Mouse (Mus musculus): ENCODE results near the gene Btg1-ps2.
A peak's percentile ranks its signal among the peaks of the same experiment; 100 is the strongest.
"Not testable (repeated sequence)": the region's sequence is repeated elsewhere in the genome, so short reads cannot be mapped to it uniquely, and the experiment has no call there.

Btg1-ps2 gene

GRCm38 (mm10) chrX:38043014-38043413 is at the start of gene Btg1-ps2:
Gene Btg1-ps2 (minus strand): TSS chrX:38043114.
- not testable (repeated sequence) for DNase-seq (ENCODE audit: low read depth, low spot score)

- no peak for DNase-seq (ENCODE audit: low read depth, low spot score)
Observed at GRCm38 (mm10) chrX:38085041-38085440, 42.1 kb upstream of the Btg1-ps2 start, which contains the start of gene Rhox11. Gene Rhox11 (minus strand): TSS chrX:38085141.

- peak; percentile 31 for DNase-seq (ENCODE audit: low read depth, low spot score)
Observed at GRCm38 (mm10) chrX:38084226-38084625, 41.3 kb upstream of the Btg1-ps2 start.

- no peak for DNase-seq (ENCODE audit: low read depth, low spot score)
Observed at GRCm38 (mm10) chrX:38066175-38066574, 23.3 kb upstream of the Btg1-ps2 start, which contains the start of gene Rhox10. Gene Rhox10 (plus strand): TSS chrX:38066475.

DNA sequence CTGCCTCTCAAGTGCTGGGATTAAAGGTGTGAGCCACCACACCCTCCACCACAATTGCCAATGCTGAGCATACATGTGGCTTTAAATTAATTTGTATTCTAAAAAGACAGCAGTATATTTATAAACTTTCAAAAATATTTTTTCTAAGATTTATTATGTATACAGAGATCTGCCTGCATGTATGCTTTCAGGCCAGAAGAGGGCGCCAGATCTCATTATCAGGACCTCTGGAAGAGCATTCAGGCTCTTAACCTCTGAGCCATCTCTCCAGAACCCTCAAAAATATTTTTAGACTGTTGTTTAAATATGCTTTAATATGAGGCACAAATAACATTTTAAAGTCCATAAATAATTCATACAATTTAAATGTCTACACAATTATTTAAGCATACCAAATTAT is 18.6 kb upstream of the Btg1-ps2 start:
- peak; percentile 15 for DNase-seq (ENCODE audit: low read depth, low spot score)

DNA sequence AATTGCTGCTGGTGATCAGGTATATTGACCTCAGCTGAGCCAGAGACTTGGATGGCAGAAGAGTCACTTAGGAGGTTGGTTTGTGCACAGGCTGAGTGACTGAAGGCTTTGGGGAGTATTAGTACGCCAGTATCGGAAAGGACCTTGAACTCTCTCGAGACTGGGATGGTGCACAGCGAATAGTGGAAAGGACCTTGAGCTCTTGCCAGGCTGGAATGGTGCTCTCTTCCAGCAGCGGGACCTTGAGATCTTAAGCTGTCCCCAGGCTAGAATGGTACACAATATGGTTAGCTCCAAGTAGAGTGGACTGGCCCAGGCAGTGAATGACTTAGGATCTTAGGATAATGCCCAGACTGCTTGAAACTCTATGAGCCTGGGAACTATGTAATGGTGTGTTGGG is 3.2 kb downstream of the Btg1-ps2 start:
- DNase-seq (ENCODE audit: low read depth, low spot score), result no peak

- no peak for DNase-seq (ENCODE audit: low read depth, low spot score)
Observed at GRCm38 (mm10) chrX:38033841-38034240, 9.1 kb downstream of the Btg1-ps2 start.

- not testable (repeated sequence) for DNase-seq (ENCODE audit: low read depth, low spot score)
Observed at GRCm38 (mm10) chrX:38018597-38018996, 24.3 kb downstream of the Btg1-ps2 start, which contains the start of gene Btg1-ps1. Gene Btg1-ps1 (minus strand): TSS chrX:38018815.

DNA sequence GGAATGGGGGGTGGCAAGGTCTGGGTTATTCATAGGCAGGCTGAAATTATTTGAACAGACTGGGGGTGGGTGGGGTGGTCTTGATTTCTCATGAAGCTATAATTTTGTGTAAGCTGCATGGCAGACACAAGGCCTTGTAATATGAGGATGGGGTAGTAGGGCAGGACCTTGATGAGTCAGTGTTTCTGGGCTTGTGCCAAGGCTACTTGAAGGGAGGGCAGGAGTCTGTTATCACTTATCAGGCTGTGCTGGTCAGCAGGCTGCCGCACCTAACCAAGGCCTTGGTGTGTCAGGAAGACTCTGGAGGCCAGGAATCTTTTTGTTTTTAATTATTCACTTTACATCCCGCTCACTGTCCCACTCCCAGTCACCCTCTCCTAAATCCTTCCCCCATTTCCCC is 34.2 kb downstream of the Btg1-ps2 start:
- no peak for DNase-seq (ENCODE audit: low read depth, low spot score)

All from mesoderm, embryonic 11.5 days (tissue).